Mouse (Mus musculus) bone marrow macrophage, adult 2 months (primary cell): Measurements from ENCODE around the gene Nop2.

Experiments
- CTCF ChIP-seq: IDR thresholded peaks from 2 replicates; pipeline ENCODE4 v1.5.1; 2012; ENCODE audit warnings: low read depth, mild to moderate bottlenecking, low read length, moderate library complexity
- POLR2A ChIP-seq: IDR thresholded peaks from 2 replicates; pipeline ENCODE4 v1.6.1; 2012; ENCODE audit warnings: mild to moderate bottlenecking, low read depth, low read length, borderline replicate concordance

GRCm38 (mm10) chr6:125109371-125109770 lies 22.3 kb upstream of the Nop2 start:
- TF ChIP-seq POLR2A (no peak), CTCF (no peak)
